Comparison of ENCODE assay signal across 16 mouse cellular contexts in the genomic region with DNA sequence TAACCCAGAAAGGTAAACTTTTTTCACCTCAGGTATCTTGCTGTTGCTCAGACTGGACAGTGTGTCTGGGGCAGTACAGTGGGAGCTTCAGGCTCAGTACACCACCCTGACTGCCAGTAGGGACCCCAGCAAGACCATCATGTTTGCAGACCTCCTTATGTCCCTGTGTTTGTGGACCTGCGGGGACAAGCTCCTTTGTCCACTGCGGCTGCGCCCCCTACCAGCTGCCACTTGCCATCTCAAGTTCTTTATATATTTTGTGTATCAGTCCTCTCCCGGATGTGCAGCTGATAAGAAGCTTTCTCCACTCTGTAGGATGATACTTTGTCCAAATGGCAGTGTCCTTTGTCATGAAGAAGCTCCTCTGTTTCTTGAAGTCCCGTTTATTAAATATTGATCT. TPM values are rescaled to one million over a fixed set of nuclear protein-coding genes. Genes with fewer than 3 reads are reported as not detected.
A peak's percentile ranks its signal among the peaks of the same experiment; 100 is the strongest.
DNase-seq lines count a peak whose midpoint lies in the region; TF ChIP-seq lines count a peak whose summit lies in the region.
"Had no signal": no experiment of that assay in that cellular context is flagged by ENCODE, and none has a peak within 500 bp of the region (broad histone marks: within the 10 kb centered on the region; RNA-seq: fewer than 3 reads in every experiment).

No protein-coding gene starts in this region.

- H3K4me3 ChIP-seq in gastrocnemius, adult 2 months: no peak overlapping the region
- H3K4me3 ChIP-seq: forebrain, embryonic 12.5 days; liver, embryonic 15.5 days; stomach, embryonic 15.5 days had no signal

- DNase-seq in gastrocnemius, adult 2 months: no peak
- DNase-seq in gastrocnemius, postnatal 36 days: no peak
- DNase-seq in left cerebral cortex, postnatal 4 days: peak; percentile 8
- no peak for DNase-seq in left cerebral cortex, postnatal 36 days (ENCODE audit: low spot score in 2 of 2)
- DNase-seq in 3T3-L1 (ENCODE audit: low read depth, low spot score) (peak; percentile 24), NIH3T3 (ENCODE audit: low read depth) (peak; percentile 16)
- no peak for DNase-seq in c-Kit-positive CD71-positive TER-119-positive erythroid progenitor cells, embryonic 14.5 days (ENCODE audit: low spot score)
- DNase-seq in urinary bladder, adult 2 months (ENCODE audit: low spot score): no peak
- DNase-seq: cerebellum, adult 11 months; kidney, postnatal 14 days had no signal

- intact Hi-C loops in gastrocnemius, adult 2 months (cut with DNase I): no loop called here
- intact Hi-C loops in gastrocnemius, postnatal 36 days (cut with DNase I): no loop called here
- intact Hi-C loops in left cerebral cortex, postnatal 4 days (cut with DNase I): no loop called here
- intact Hi-C loops in left cerebral cortex, postnatal 36 days (cut with DNase I): no loop called here

- H3K27ac ChIP-seq in gastrocnemius, adult 2 months: no peak overlapping the region
- H3K27ac ChIP-seq: forebrain, embryonic 12.5 days; liver, embryonic 15.5 days; stomach, embryonic 15.5 days had no signal

- TF ChIP-seq CTCF in gastrocnemius, adult 2 months (IDR thresholded peaks at IDR 0.05): peak; percentile 47

RNA-seq across cellular contexts. Expression of a gene that starts 30.2 kb away (rescaled TPM):
- 10 to 100 TPM in 1 of 2 experiments, 1 to 10 TPM in 1; 9.5 to 13.3 TPM for total RNA-seq in gastrocnemius, adult 2 months (2021)
- 10 to 100 TPM in 1 of 2 experiments, 1 to 10 TPM in 1; 9.7 to 10.1 TPM for total RNA-seq in gastrocnemius, postnatal 36 days (2021)
- 10 to 100 TPM; 72.3 to 75.3 TPM for total RNA-seq in left cerebral cortex, postnatal 4 days (2021)
- 10 to 100 TPM; 30.3 to 52.3 TPM for total RNA-seq in left cerebral cortex, postnatal 36 days (2021)
- polyA plus RNA-seq in urinary bladder, adult 2 months (2012; rRNA removed): 66.8 and 68.4 TPM in 2 replicates

RNA-seq across cellular contexts. Expression of a gene that starts 51.7 kb away (rescaled TPM):
- not detected for total RNA-seq in gastrocnemius, adult 2 months (2021)
- total RNA-seq in gastrocnemius, postnatal 36 days (2021): not detected
- not detected for total RNA-seq in left cerebral cortex, postnatal 4 days (2021)
- not detected for total RNA-seq in left cerebral cortex, postnatal 36 days (2021)
- polyA plus RNA-seq in urinary bladder, adult 2 months (2012; rRNA removed): not detected in 2 replicates
- total RNA-seq: ES-E14; gastrocnemius, postnatal 4 days; heart, postnatal 14 days had no signal
- polyA plus RNA-seq: stomach, embryonic 15.5 days had no signal

Comparison
In these comparisons a context has a peak if more than half of its experiments do, and no peak if none do; other contexts are left out.
1. DNase-seq: peak in left cerebral cortex, postnatal 4 days (single experiment), 3T3-L1 (single experiment) and NIH3T3 (single experiment); none in gastrocnemius, adult 2 months (single experiment), gastrocnemius, postnatal 36 days (0 of 2), left cerebral cortex, postnatal 36 days (0 of 2), c-Kit-positive CD71-positive TER-119-positive erythroid progenitor cells, embryonic 14.5 days (single experiment) and urinary bladder, adult 2 months (single experiment).